Mouse (Mus musculus) CD4-positive, CD25-positive, alpha-beta regulatory T cell (primary cell): ENCODE results near the gene Ciita. TPM values are rescaled to one million over a fixed set of nuclear protein-coding genes. Genes with fewer than 3 reads are reported as not detected.

ENCODE experiments used
- polyA plus RNA-seq: library from polyadenylated mRNA; unstranded; fragments of 100-300 nt; shearing (Covaris generic); gene quantifications from one replicate; pipeline ENCODE4 v1.2.1, GENCODE M21; 2017

The Ciita gene
- polyA plus RNA-seq, result 0.74 TPM

GRCm38 (mm10) chr16:10479857-10480256 is at the start of gene Ciita:
Ciita (plus strand) TSS chr16:10480059.

GRCm38 (mm10) chr16:10447264-10447594 is 32.6 kb upstream of the Ciita start, which contains the start of gene Tvp23a:
Tvp23a (minus strand) TSS chr16:10447362.

GRCm38 (mm10) chr16:10542698-10543365 is 63.0 kb downstream of the Ciita start, which contains the start of gene Dexi:
Dexi (minus strand) TSS chr16:10543054.

GRCm38 (mm10) chr16:10544995-10545622 is 65.2 kb downstream of the Ciita start, which contains the start of gene Clec16a:
Clec16a (plus strand) TSS chr16:10545339.

Other genes with a start within 250 kb of the Ciita start
- not detected for gene Emp2, start 166.1 kb upstream of the Ciita start, polyA plus RNA-seq
- not detected for gene Tekt5, start 84.6 kb upstream of the Ciita start, polyA plus RNA-seq
- gene Nubp1, start 68.1 kb upstream of the Ciita start, polyA plus RNA-seq, result 87.4 TPM
- 3.5 TPM for gene Tvp23a, start 32.7 kb upstream of the Ciita start, polyA plus RNA-seq
- gene Dexi, start 63.0 kb downstream of the Ciita start, polyA plus RNA-seq, result 36.4 TPM
- 23.7 TPM for gene Clec16a, start 65.3 kb downstream of the Ciita start, polyA plus RNA-seq